Mouse (Mus musculus): ENCODE data around the gene Mitf. TPM values are rescaled to one million over a fixed set of nuclear protein-coding genes. Genes with fewer than 3 reads are reported as not detected.

Gene Mitf
- total RNA-seq, 2 experiments from 2014 or later = 11.0 to 11.5 TPM

DNA sequence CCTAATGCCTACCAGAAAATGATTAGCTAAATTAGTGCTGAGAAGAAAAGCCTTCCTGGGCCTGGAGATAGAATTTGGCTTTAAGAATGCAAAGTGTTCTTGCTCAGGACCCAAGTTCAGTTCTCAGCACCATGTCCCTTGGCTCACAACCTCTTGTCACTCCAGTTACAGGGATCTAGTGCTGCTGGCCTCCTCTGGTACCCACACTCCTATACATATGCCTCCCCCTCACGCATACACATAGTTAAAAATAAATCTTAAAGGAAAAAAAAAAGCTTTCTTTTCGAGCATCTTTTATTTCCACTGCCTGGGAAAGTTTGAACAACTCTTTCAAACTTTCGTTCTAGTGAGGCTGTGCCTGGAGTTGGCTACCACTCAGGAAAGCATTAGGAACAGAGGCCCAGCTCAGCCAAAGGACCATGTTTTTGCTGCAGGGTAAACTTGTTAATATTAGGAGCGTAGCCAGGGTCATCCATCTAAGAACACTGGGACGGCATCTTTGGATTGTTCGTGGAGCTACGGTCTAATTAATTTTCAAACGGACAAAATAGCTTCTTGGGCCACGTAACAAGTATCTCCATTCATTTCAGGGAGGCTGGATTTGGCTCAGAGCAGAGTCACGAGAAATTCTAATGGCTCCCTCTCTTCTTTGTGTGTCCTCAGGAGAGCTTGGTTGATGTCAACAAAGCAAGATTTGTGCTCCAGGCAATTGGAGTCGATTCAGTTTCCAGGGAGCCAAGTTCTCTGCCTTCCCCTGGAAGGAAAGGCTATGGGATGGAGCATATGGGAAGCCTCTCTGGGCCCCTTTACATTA, 239.7 kb downstream of the Mitf start:
- peak; percentile 35 for DNase-seq

DNA sequence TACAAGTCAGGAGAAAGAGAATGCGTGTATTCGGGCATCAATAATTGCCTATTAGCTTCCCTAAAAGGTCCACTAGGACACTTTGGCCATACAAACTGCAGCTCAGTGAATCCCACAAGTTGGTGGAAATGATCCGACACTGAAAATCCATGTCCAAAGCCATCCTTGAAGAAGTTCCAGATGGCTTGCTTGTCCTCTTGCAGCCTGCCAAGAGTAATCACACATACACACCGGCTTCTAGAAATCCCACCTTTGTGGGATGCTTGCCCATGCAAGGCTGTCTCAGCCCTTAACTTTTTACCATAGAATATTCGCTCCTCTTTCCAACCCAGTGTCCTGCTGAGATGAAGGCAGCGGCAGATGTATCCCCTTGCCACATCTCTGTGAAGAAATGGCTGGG, 240.9 kb downstream of the Mitf start:
- DNase-seq = peak; percentile 5

DNA sequence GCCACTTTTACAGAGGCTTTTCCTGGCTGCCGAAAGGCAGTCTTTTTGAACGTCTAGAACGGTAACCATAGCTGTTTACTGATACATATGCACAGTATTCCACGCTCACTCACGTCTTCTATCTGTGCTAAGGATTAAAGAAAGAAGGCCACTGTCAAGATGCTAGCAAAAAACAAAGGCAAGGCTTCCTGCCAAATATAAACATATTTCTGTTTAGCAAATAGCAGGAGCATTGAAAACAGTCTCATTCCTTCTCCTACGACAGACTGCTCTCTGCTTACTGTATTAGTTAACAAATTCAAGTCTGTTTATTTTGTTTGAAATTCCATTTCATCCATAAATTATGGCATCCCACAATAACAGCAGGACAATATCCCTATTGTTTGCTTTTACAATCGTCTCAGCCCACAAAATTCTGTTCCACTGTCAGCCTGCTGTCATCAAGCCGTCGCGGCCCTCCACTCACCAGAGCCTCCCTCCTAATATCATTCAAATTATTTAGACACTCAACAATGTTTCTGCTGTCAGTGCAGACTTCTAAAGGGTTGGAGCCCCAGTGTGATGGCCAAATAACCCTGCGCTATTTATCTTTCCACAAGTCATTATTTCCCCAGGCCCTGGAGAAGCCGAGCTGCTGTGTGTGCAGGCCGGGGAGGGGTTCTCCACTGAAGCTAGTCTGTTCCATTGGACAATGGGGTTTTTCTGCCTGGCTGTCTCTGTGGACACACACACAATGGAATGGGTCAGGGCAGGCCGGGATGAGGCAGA, 242.0 kb downstream of the Mitf start:
- peak; percentile 5 for DNase-seq

DNA sequence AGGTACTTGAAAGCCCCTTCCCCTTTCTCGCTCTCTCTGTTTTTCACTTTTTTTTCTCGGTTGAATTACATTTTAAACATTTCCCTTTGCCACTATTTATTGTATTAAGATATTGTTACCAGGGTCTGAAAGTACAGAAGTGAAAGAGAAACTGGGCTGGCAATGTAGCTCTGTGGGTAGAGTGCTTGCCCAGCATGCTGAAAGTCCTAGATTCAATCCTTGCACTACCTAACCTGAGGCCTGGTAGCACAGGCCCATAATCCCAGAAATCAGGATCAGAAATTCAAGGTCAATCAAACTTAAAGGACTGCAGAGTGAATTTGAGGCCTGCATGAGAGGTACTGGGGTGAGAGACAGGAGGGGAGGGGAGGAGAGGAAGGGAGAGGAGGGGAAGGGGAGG, 242.7 kb downstream of the Mitf start:
- no peak for DNase-seq

DNA sequence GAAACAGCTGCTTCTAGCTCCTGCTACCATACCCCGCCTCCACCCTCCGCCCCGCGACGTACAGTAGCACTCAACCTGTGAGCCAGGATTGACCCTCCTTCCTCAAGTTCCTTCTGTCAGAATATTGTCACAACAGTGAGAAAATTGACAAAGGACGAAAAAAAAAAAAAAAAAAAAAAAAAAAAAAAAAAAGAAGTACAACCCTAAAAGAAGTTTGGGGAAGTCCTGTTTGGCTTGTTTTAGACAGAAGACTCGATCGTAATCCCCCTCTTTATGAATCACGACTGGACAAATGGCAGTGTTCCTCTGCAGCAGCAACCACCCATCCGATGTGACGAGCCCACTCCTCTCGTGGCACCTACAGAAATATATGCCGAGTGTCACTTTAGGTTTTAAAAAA, 255.0 kb downstream of the Mitf start:
- no peak for DNase-seq

DNA sequence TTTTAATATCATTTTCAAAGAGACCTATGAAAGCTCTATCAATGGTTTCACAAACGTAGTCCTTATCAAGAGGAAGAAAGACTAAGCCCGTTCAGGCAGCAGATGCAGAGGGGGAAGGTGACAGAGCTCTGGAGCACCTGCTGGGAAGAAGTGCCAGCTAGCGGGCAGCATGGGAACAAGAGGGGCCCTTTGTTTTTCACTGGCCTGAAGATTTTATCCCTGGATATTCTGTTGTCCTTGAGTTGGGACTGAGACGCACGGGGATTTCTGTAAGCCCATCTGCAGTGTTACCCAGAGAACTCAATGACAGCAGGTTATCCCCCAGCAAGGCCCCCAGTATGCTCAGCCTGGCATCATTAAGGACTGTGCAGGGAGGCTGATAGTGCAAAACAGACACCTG, 258.1 kb downstream of the Mitf start:
- no peak for DNase-seq

DNA sequence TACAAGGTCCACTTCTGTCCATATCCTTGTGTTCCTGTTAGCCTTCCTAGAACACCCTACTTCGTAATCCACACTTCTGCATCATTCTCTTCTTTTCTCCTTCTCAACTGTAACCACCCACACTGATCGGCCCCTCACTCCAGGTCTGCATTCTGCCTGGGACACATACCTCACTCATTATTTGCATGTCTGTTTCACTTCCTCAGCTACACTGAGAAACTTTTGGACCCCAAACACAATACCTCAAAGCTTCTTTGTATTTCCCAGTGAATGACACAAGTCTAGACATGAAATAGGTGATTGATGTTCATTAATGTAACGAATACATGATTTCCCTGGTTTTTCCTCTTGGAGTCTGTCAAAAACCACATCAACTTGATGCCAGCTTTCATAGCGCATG, 259.6 kb downstream of the Mitf start:
- DNase-seq = no peak

Other genes with a start within 250 kb of the Mitf start
- gene Frmd4b, start 189.5 kb upstream of the Mitf start, total RNA-seq (2021) = 1 to 10 TPM; 5.8 to 9.8 TPM

Data from gastrocnemius, postnatal 25 days (tissue).